Mouse (Mus musculus) natural killer cell, adult 2 months (primary cell): ENCODE results near the gene Afm.

Source experiments
- DNase-seq, 2 experiments: peaks; one replicate each; pipeline ENCODE4 v3.0.0; 2022; ENCODE audit warnings: low spot score in 2 of 2

Afm gene

DNA sequence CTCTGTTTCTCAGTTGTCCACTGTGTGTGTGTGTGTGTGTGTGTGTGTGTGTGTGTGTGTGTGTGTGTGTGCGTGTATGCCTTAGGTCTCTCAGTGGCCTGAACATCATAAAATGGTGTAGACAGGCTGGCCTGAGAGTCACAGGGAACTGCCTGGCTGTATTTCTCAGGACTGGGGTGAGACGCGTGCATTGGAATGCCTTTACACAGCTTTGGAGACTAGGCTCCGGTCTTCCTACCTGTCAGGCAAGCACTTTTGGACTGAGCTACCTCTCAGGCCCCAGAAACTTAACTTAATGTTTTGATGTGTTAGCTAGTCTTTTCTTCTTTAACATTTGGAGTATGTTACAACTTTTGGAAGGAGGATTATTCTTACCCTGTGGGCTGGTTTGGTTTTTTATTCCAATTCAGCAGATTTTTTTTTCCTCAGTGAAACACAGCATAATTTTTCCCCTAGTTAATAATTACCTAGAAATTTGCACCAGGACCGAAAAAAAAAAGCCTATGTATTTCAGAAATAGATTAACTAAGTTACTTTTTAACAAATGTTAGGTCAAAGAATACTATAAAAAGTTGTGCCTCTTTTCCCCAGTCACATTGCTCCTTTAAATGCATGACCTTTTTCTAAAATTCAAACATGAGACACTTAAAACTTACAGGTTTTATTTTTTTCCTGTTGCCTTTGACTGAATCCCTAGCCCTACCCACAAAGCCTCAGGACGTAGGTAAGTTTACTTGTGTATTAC is at the start of gene Afm:
Gene Afm (plus strand): TSS at position 577 of the 745 bp plus-strand sequence.
- DNase-seq: no peak

DNA sequence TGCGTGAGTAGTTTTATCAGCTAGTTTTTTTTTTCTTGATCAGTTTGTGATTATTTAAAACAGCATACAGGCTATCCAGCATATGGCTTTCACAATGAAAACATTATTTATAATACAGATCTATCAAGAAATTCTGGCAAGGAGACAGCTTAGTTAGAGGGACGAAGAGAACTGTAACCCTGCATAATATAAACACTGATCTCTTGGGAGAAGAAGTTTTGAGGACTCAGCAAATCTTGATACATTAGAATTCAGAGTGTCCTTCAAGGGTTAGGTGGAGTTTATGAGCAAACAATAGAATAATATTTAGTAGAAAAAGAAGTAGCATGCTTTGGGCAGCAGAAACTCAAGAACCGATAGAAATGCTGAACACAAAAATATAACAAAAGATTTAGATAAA is 47.9 kb upstream of the Afm start:
- no peak for DNase-seq

DNA sequence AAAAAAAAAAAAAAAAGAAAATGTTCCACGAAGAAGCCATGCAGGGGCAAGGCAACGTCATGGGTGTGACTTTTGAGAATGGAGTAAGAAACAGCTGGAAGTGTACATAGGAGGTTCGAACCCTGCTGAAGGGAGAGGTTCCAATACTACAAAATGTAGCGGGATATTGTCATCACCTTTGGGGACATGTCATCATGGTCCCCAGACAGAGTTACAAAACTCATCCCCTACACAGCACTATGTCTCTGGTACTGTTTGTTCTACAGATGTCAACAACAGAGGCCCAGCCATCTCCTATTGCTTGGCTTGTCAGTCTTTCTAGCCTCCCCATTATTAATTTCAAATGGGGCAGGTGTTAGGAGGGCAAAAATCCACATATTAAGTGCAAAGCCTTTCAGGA is 44.8 kb upstream of the Afm start:
- DNase-seq: no peak

DNA sequence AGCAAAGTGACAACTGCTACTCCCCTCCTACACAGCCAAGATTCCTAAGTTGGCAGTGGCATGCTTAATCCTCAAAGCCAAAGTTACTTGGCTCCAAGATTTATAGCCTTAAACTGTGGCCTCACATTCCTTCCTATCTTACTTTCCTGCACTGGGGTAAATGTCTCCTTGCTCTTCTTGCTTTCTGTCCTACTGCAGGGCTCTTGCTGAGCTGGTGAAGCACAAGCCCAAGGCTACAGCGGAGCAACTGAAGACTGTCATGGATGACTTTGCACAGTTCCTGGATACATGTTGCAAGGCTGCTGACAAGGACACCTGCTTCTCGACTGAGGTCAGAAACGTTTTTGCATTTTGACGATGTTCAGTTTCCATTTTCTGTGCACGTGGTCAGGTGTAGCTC is 44.4 kb upstream of the Afm start:
- DNase-seq: no peak

DNA sequence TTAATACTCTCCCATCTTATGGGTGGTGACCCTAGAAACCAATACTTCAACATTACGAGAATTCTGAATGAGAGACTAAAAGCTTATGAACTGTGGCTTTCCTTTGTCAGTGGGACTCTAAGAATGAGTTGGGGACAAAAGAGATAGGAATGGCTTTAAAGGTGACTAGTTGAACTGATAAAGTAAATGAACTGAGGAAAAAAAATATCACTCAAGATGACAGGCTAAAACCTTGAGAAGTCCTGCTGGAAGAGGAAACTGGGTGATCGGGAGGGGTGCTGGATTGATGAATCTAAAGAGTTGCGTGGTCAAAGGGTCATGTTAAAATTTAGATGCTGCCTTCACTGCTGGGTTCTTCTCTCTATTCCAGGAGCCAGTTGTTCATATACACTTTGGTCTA is 42.0 kb upstream of the Afm start:
- no peak for DNase-seq

DNA sequence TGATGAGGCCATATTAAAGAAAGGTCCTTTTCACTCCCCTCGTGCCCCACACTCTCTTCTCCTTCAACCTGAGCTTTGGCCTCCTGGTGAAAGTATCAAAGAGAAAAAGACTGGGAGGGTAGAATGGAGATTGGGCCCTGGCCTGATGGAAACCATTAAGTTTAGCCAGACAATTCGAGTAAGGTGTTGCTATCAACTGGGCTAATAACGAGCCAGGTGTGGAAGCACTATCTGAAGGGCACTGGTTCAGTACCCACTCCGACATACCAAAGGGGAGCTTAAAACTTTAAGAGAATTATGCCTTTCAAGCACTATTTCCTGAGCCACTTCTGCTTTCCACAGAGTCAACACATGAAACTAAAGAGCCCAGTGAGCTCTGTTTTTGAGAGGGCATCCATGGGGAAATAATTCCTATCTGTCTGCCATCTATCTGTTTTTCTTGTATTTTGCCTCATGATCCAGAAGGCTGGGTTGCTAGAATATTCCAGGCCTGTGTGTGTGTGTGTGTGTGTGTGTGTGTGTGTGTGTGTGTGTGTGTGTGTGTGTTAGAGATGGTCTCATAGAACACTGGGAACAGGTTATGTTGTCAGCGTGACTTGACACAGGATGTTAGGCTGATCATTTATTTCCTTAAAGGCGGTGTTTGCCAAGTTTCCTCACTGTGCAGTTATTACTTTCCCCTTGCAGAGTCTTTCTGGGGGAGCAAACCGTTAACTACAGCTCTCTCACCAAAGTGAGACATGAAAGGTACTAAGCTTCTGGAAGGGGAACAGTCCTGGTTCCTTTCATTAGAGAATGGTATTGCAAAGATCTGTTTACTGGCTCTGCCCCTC is 41.2 kb upstream of the Afm start:
- no peak for DNase-seq

DNA sequence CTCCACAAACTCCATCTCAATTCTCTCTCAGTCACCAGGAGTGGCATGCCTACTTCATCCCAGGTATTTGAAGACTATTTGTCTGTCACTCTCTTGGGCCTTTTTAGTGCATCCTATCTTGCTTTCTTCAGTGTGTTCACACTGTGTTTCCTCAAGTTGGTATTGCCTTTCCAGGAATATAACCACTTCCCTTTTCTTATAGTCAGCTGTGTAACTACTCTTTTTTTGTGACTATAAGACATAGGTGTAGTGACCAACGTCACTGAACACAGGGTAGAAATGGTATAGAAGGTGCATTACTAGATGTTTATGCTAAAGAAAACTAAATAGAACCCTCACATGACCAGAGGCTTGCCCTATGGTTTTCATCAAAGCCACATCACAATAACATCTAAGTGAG is 39.8 kb upstream of the Afm start:
- DNase-seq: no peak

DNA sequence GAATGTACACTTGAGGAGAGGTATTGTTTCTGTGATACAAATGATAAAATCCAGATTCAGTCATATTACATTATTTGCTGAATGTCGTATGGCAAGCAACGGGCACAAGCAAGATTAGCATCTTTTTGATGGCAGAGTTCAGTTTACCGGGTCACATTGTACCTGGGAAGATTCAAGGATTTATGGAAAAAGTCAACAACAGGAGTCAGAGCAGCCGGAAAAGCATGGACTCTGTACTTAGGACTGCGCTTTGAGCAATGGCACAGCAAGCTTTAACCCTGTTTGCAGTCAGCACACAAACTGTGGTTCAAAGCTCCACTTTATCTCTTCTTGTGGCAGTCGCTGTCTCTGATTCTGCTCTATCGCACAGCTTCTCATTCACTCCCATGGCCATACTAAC is 33.1 kb upstream of the Afm start:
- no peak for DNase-seq

DNA sequence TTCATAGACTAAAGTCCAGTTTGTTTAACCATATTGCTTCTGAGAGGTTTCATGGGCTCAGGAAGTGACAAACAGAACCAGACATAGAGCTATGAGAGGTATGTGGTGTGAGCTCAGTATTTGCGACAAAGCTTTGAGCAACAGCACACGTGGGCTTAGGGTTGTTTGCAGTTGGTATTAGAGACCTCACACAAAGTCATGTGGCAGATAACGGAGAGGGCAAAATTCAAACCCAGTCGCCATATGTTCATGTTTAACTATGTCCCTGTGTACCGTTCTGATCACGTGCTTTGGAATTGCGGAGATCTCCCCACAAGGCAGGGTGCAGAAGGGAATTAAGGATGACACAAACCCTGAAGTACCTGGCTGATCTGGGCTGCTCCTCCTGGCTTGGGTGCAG is 30.4 kb upstream of the Afm start:
- DNase-seq: no peak

DNA sequence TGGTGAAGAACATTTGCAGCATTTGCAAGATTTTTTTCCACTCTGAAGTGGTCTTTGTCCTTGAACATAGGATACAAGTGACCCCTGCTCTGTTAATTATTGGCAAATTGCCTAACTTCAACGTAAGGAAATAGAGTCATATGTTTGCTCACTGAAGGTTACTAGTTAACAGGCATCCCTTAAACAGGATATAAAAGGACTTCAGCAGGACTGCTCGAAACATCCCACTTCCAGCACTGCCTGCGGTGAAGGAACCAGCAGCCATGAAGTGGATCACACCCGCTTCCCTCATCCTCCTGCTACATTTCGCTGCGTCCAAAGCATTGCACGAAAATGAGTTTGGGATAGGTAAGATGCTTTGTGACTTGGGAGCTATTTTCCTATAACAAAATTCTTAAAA is 28.2 kb upstream of the Afm start, which contains the start of gene Afp:
Gene Afp (plus strand): TSS at position 220 of the 400 bp plus-strand sequence.
- no peak for DNase-seq

DNA sequence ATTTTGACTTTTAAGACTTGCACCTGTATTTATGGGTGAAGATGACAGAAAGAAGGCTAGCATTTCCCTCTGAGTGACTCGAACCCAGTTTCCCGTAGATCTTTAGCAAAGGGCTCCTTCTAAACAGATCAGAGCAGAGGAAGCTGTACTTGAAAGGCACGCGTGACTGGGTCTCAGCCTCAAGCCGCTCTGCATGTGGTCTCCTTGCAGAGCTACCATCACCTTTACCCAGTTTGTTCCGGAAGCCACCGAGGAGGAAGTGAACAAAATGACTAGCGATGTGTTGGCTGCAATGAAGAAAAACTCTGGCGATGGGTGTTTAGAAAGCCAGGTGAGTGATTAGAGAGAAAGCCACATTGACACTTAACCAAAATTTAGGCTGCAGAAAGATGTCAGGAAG is 26.3 kb upstream of the Afm start:
- DNase-seq: peak; percentile 2 to 49

DNA sequence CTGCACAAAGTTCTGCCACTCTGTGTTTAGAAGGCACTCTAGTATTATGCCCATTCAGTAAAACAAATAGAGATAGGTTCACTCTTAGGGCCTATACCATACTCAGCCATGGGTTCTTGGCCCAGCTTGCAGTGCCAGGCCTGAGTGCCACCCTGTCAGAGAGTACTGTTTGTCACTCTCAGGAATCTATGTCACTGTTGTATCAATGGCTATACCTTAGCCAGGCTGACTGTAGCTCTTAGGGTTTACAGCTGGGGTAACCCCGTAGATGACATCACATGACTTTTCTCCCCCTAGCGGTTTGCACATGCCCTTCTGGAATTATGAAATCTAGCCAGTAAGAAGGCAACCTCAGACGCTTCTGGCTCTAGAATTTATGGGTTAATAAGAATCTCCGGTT is 24.4 kb upstream of the Afm start:
- DNase-seq: no peak

DNA sequence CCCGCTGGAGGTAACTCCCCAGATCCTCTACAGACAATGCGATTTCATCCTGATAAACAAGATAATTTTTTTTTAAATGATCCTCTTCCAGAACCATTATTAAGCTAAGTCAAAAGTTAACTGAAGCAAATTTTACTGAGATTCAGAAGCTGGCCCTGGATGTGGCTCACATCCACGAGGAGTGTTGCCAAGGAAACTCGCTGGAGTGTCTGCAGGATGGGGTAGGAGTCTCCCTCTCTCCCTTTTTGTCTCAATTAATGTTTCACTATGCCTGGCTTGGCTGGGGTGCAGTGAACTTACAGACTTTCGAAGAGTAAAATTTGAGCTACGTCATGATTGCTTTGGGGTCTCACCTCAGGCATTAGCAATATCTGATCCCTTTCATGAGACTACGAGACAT is 19.2 kb upstream of the Afm start:
- no peak for DNase-seq

DNA sequence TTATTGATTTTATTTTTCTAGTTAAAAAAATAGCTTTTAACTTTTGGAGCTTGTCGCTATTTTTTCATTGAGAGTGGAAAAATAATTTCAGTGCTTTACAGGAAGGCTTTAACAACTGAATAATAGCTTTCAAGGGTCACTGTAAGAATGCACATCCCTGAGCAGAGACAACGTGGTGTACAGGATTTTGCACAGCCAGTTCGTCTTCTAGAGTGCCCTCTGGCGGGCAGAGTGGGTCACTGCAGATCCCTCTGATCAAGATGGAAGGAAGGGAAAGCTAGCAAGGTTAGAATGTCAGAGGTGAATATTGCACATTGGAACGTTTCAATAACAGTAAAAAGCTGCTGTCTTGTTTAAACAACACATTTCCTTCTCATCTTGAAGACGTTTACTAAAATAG is 18.0 kb upstream of the Afm start:
- peak; percentile 37 to 69 for DNase-seq

DNA sequence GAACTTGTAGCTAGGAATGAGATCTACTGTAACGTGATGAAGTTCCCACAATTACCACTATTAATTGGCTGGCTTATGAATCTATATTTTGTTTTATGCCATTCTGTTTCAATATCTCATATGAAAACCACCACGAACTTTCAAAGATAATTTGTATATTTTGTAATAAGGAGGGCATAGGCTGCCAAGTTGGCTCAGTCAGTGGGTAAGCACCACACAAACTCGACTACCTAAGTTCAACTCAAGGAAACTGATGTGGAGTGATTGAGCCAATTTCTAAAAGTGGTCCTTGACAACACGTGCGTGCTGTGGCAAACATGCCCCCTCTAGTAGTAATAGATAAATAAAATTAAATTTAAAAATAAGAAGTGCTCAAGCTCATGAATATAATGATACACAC is 17.0 kb upstream of the Afm start:
- no peak for DNase-seq

DNA sequence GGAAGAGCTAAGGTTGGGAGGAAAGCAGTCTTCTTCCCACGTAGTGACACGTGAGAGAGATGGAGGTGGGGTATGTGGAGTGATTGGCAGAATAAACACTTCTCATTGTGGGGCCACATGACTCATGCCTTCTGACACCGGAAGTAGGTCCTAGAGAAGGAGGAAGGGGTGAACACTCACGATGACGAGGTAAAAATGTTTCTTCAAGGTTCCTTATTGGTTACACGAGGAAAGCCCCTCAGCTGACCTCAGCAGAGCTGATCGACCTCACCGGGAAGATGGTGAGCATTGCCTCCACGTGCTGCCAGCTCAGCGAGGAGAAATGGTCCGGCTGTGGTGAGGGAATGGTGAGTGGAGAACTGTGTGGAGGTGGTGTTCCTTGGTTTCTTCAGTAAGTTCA is 14.0 kb upstream of the Afm start:
- no peak for DNase-seq

DNA sequence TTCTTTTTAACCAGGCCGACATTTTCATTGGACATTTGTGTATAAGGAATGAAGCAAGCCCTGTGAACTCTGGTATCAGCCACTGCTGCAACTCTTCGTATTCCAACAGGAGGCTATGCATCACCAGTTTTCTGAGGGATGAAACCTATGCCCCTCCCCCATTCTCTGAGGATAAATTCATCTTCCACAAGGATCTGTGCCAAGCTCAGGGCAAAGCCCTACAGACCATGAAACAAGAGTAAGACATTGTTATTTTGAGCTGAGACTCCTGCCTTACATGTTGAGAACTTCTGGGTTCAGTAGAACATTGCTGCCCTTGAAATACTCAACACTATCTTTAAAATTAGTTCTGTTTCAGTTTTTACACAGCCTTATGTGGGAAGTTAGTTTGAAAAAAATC is 12.2 kb upstream of the Afm start:
- DNase-seq: no peak

DNA sequence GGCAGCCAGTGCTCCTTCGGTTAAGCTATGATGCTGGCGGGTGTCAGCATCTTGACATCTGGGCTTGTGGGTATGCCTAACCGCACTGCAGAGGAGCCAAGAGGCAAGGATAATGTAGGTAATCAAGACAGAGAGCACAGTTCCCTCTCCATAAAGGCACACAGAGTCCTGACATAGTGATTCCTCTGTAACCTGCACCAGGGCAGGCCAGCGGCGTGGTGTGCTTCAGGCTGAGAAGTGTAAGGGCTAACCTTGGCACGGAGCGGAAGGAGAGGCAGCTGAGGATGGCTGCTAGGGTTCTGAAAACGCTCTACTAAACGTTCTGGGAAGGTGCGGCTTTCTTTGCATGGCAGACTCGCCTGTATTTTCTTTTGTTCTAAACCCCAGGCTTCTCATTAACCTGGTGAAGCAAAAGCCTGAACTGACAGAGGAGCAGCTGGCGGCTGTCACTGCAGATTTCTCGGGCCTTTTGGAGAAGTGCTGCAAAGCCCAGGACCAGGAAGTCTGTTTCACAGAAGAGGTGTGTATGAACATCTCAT is 11.3 kb upstream of the Afm start:
- DNase-seq: no peak

DNA sequence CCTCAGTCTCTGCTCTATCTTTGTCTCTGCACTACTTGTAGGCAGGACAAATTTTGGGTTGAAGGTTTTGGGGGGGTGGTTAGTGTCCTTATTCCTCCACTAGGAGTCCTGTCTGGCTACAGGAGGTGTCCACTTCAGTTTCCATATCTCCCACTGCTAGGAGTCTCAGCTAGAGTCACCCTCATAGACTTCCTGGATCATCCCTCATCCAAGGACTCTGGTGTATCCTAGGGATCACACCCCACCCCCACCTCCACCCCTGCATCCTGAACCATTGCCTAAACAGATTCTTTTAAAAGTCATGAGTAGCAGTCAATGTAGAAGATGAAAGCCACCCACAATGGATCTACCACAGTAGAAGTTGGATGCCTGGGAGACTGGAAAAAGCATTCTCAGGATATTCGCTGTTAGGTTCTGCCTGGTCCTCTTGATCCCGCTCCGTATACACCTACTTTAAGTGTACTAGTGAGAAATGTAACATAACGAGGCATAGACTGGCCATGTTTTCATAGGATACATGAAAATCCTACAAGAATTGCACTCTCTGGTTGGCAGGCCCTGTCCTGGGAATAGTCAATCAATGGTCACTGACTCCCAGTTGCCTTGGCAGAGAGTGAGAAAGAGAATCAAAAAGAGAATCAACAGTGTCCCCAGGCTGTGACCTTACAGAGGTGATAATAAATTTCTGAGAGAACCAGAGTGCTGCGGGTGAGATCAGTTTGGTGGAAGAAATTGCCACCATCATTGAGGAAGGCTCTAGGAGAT is 8.7 kb upstream of the Afm start:
- DNase-seq: no peak

DNA sequence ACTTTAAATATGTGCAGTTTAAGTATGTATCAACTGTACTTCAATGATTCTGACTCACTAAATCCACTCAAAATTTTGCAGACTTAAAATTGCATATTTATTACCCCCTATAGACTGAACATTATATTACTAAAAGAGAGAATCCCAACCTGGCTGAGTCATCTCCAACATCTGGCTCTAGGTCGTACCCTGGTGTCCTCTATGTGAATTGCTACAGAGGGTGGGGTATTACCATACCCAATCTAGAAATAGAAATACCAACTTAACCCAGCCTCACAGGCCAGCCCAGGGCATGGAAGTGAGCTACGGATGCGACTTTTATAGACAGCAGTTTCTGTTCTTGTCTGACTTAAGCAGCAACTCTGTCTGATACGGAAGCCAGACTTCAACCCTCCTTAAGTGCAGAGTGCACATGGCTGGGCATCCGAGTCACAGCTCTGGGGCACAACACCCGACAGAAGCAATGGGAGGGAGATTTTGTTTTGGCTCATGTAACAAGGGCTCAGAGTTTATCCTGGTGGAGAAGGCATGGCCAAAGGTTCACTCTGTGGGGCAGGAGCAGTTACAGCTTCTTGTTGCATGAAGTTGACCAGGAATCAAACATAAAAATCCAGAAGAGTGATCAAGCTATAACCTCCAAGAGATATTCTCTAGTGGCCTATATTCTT is 6.3 kb upstream of the Afm start:
- DNase-seq: no peak

DNA sequence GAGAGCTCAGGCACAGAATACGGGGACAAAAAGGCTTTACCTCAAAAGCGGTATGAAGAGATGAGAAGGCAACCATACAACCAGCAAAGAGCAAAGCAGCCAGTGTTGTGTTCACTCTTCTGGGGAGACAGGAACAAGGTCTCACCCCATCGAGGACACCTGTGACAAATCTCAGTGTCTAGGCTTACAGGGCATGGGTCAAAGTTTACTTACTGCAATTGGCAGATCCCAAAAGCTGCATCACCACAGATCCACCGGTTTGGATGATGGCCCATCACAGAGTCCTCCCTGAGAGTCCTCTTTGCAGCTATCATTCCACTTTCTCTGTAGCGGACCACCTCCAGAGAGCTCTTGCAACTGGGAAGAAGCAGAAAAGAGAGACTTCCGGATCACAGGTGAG is 3.2 kb upstream of the Afm start:
- DNase-seq: no peak

DNA sequence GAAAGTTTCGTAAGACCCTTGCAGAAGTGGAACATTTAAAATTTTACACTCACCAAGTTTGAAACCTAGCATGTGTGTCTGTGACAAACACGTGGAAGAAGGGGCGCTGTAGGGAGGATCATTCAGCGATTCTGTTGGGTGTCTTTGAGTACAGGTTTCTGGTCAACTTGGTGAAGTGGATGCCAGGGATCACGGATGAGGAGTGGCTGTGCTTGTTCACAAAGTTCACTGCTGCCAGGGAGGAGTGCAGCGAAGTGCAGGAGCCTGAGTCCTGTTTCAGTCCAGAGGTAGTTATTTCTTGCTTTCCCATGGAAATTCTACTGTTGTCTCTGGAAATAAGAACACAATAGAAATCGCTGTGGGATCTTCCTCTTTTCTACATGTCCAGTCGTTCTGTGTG is 32.5 kb downstream of the Afm start:
- DNase-seq: no peak
